Mouse (Mus musculus) liver, embryonic 13.5 days (tissue): ENCODE data around the gene Rab7. TPM values are rescaled to one million over a fixed set of nuclear protein-coding genes. Genes with fewer than 3 reads are reported as not detected.
A peak's percentile ranks its signal among the peaks of the same experiment; 100 is the strongest.
"Not testable (repeated sequence)": the region's sequence is repeated elsewhere in the genome, so short reads cannot be mapped to it uniquely, and the experiment has no call there.

Experiments used
- ATAC-seq: fragments of 200-750 bp; cut with Nextera tagmentation; 2 replicates; pipeline ENCODE4 v1.8.0; 2017; ENCODE audit warnings: low read depth, mild to moderate bottlenecking, moderate number of reproducible peaks, moderate library complexity
- DNase-seq: peaks from one replicate; pipeline ENCODE4 v3.0.0; 2022
- H3K27ac ChIP-seq: fragments of 300-500 bp; sonication (generic); 2 replicates; pipeline ENCODE4 v1.5.1; 2015; ENCODE audit warnings: moderate library complexity, mild to moderate bottlenecking, inconsistent platforms
- H3K27me3 ChIP-seq: fragments of 300-500 bp; sonication (generic); 2 replicates; pipeline ENCODE4 v1.6.1; 2015; ENCODE audit warnings: mild to moderate bottlenecking, inconsistent platforms
- H3K36me3 ChIP-seq: fragments of 300-500 bp; sonication (generic); 2 replicates; pipeline ENCODE4 v1.6.1; 2015; ENCODE audit warnings: mild to moderate bottlenecking, inconsistent platforms
- H3K4me1 ChIP-seq: fragments of 300-500 bp; sonication (generic); replicated peaks from 2 replicates; pipeline ENCODE4 v1.6.1; 2015; ENCODE audit warnings: inconsistent platforms
- H3K4me2 ChIP-seq: fragments of 300-500 bp; sonication (generic); 2 replicates; pipeline ENCODE4 v1.6.1; 2015; ENCODE audit warnings: inconsistent platforms, mild to moderate bottlenecking, moderate library complexity
- H3K4me3 ChIP-seq: fragments of 300-500 bp; sonication (generic); replicated peaks from 2 replicates; pipeline ENCODE4 v1.5.1; 2015; ENCODE audit warnings: mild to moderate bottlenecking, inconsistent platforms
- H3K9ac ChIP-seq: fragments of 300-500 bp; sonication (generic); 2 replicates; pipeline ENCODE4 v1.6.1; 2015; ENCODE audit warnings: mild to moderate bottlenecking, inconsistent platforms
- H3K9me3 ChIP-seq: fragments of 300-500 bp; sonication (generic); replicated peaks from 2 replicates; pipeline ENCODE4 v1.6.1; 2016; ENCODE audit warnings: inconsistent platforms
- WGBS: fragments of 180-500 bp; shearing (Covaris S2); methylation state at CpG from one replicate; pipeline ENCODE4 v1.1.7; 2015; ENCODE audit not compliant: insufficient replicate concordance; 5-methylcytosine and 5-hydroxymethylcytosine counted together
- microRNA-seq: library from miRNA; unstranded; fragments of <30 nt; microRNA quantifications from one replicate; pipeline ENCODE4, GENCODE M21; 2016
- polyA plus RNA-seq: library from polyadenylated mRNA; unstranded; fragments of >200 nt; fragmentation: Nextera tagmentation; extraction: Ambion mirVana; gene quantifications from 2 replicates; pipeline ENCODE4 v1.2.1, GENCODE M21; 2015

Gene Rab7
- polyA plus RNA-seq, 1 experiment from 2014 or later, result 108 TPM

DNA sequence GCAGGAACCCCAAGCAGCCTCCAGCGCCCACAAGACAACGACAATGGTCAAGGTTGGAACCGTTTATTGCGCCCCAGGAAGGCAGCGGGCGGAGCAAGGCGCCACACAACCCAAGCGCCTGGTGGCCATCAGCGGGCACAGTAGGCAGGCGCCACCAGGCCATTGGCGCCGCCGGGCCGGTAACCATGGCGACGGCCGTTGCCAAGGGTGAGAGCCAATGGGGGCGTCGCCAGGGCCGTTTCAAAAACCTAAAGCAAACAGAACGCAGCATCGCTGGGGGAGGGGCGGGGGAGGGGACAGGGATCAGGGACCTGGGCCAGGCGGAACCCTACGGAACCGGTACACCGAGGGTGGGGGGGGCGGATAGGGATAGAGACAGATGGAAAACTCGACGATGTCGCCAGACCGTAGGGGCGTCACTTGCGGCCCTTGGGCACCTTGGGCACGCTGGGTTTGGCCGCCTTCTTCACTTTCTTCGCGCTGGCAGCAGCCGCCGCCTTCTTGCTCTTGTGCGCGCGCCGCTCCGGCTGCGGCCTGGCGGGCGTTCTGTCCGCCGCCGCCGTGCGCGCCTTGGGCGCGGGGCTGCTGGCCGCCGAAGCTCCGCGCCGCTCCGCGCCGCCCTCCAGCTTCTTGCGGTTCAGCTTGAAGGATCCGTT, 64.6 kb downstream of the Rab7 start:
- no peaks in the 10 kb centered on the region for H3K9me3 ChIP-seq
- H3K27me3 ChIP-seq, result peaks cover 68% of the 10 kb centered on the region
- ATAC-seq, result no peak
- peak overlapping the region; percentile 67 for H3K4me2 ChIP-seq
- no peaks in the 10 kb centered on the region for H3K36me3 ChIP-seq
- peak overlapping the region; percentile 63 for H3K4me3 ChIP-seq
- WGBS, result 2% methylated on average over 62 of the region's 66 CpGs
- peaks cover 10% of the 10 kb centered on the region for H3K4me1 ChIP-seq
- no peak overlapping the region for H3K27ac ChIP-seq
- no peak for DNase-seq
- H3K9ac ChIP-seq, result peak overlapping the region; percentile 49

DNA sequence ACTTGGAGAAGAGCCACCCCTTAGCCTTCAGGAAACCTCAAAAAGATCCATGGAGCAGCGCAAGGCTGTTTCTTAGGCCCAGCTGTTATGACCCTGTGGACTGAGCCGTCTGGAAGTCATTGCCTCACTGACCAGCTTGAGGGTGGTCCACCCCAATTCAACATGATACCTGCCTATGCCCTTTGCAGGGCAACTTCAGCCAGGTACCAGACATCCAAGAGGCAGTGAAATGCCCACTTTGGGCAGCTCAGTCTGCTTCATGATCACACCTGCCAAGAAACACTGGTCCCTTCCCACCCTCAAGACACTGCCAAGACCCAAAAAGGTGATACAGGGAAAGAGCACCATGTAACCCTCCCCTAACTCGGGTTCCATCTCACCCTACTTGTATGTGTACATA, 65.3 kb downstream of the Rab7 start:
- no peak for DNase-seq
- Histone ChIP-seq H3K4me2 (0 out of 2 replicates have a peak overlapping the region, but pooled peaks have one; percentile 67), H3K27me3 (peaks cover 64% of the 10 kb centered on the region)

GRCm38 (mm10) chr6:87970041-87970440, 75.0 kb downstream of the Rab7 start:
- no peak for ATAC-seq
- WGBS, result 29% methylated on average over 2 of the region's 2 CpGs
- no peak for DNase-seq
- Histone ChIP-seq H3K4me3 (no peak overlapping the region), H3K4me1 (no peaks in the 10 kb centered on the region), H3K4me2 (no peak overlapping the region), H3K36me3 (no peaks in the 10 kb centered on the region), H3K9me3 (no peaks in the 10 kb centered on the region), H3K27me3 (no peaks in the 10 kb centered on the region), H3K27ac (no peak overlapping the region), H3K9ac (no peak overlapping the region)

More for the DNA sequence above, 65.3 kb downstream of the Rab7 start:
- Histone ChIP-seq H3K36me3 (no peaks in the 10 kb centered on the region), H3K27ac (no peak overlapping the region), H3K9me3 (no peaks in the 10 kb centered on the region), H3K4me1 (peaks cover 10% of the 10 kb centered on the region), H3K4me3 (no peak overlapping the region), H3K9ac (no peak overlapping the region)
- ATAC-seq, result no peak
- 62% methylated on average over 3 of the region's 3 CpGs for WGBS

- not testable (repeated sequence) for ATAC-seq, H3K27ac ChIP-seq, H3K27me3 ChIP-seq, H3K9me3 ChIP-seq, H3K4me1 ChIP-seq, H3K36me3 ChIP-seq, H3K4me2 ChIP-seq, H3K4me3 ChIP-seq, DNase-seq, H3K9ac ChIP-seq
- 54% methylated on average over 4 of the region's 4 CpGs for WGBS
Observed at GRCm38 (mm10) chr6:87962457-87962856, 82.6 kb downstream of the Rab7 start.

Small RNA genes lying within 50 kb of the gene (microRNA-seq; reads per million reads assigned to microRNA genes)
- 0.88 reads per million for gene Gm47286

Other genes starting within 250 kb of the Rab7 start
- 20.6 and 24.1 TPM in 2 replicates for gene Rab43, start 233.1 kb downstream of the Rab7 start, polyA plus RNA-seq
- 3.5 and 5.8 TPM in 2 replicates for gene Gm45140, start 209.5 kb downstream of the Rab7 start, polyA plus RNA-seq
- gene Isy1, start 206.5 kb downstream of the Rab7 start, polyA plus RNA-seq, result 51.5 and 63.6 TPM in 2 replicates
- 786 and 880 TPM in 2 replicates for gene Cnbp, start 194.2 kb downstream of the Rab7 start, polyA plus RNA-seq
- 56.9 and 66.9 TPM in 2 replicates for gene Copg1, start 157.5 kb downstream of the Rab7 start, polyA plus RNA-seq
- 23.1 and 24.9 TPM in 2 replicates for gene Hmces, start 131.3 kb downstream of the Rab7 start, polyA plus RNA-seq
- 1.8 and 2.5 TPM in 2 replicates for gene H1fx, start 63.6 kb downstream of the Rab7 start, polyA plus RNA-seq
- gene Rpn1, start 39.2 kb upstream of the Rab7 start, polyA plus RNA-seq, result 198 and 228 TPM in 2 replicates
- 6.9 and 7.4 TPM in 2 replicates for gene Gata2, start 148.6 kb upstream of the Rab7 start, polyA plus RNA-seq
- not detected in 2 replicates for gene Dnajb8, start 177.0 kb upstream of the Rab7 start, polyA plus RNA-seq